Mouse (Mus musculus) megakaryocyte, adult 5-6 weeks (primary cell): ENCODE data around the gene Mlst8. TPM values are rescaled to one million over a fixed set of nuclear protein-coding genes. Genes with fewer than 3 reads are reported as not detected.

Experiments
- ATAC-seq: 2 replicates; pipeline ENCODE4 v1.8.0; 2016; ENCODE audit warnings: mild to moderate bottlenecking, inconsistent platforms; ENCODE audit not compliant: poor library complexity, severe bottlenecking
- total RNA-seq, 2 experiments: library from RNA; stranded (forward) in 1 of 2; stranded (reverse) in 1 of 2; fragments of 153-499, 151-499 nt in 1 of 2; fragments of 221-1000, 200-1000 nt in 1 of 2; gene quantifications; 2 replicates each; pipeline versions ENCODE4 v1.2.3 to v1.2.4; 2015 to 2017

The Mlst8 gene
- total RNA-seq (2015) (12.5 and 14.6 TPM in 2 replicates), total RNA-seq (2017) (42.3 and 43.2 TPM in 2 replicates)

GRCm38 (mm10) chr17:24478663-24479380 is at the start of gene Mlst8:
Gene Mlst8 (minus strand): TSS chr17:24479078.
- peak; percentile 91 for ATAC-seq

GRCm38 (mm10) chr17:24528560-24528918 is 49.7 kb upstream of the Mlst8 start:
- no peak for ATAC-seq

GRCm38 (mm10) chr17:24527723-24528559 is 49.1 kb upstream of the Mlst8 start, which contains the start of gene Traf7:
Gene Traf7 (minus strand): TSS chr17:24527938.
- ATAC-seq = peak; percentile 89

- no peak for ATAC-seq
Observed at GRCm38 (mm10) chr17:24527315-24527714, 48.4 kb upstream of the Mlst8 start.

GRCm38 (mm10) chr17:24524734-24525133 is 45.9 kb upstream of the Mlst8 start:
- ATAC-seq = no peak

- ATAC-seq = no peak
Observed at GRCm38 (mm10) chr17:24520450-24520849, 41.6 kb upstream of the Mlst8 start.

- no peak for ATAC-seq
Observed at GRCm38 (mm10) chr17:24514270-24515257, 35.7 kb upstream of the Mlst8 start.

GRCm38 (mm10) chr17:24513609-24514008 is 34.7 kb upstream of the Mlst8 start:
- ATAC-seq = peak; percentile 45; the same call in 1 of the 2 replicates

- no peak for ATAC-seq
Observed at GRCm38 (mm10) chr17:24507806-24508460, 29.1 kb upstream of the Mlst8 start.

GRCm38 (mm10) chr17:24507129-24507664 is 28.3 kb upstream of the Mlst8 start:
- no peak for ATAC-seq

GRCm38 (mm10) chr17:24506332-24507070 is 27.6 kb upstream of the Mlst8 start:
- ATAC-seq = no peak

- ATAC-seq = no peak
Observed at GRCm38 (mm10) chr17:24505286-24505955, 26.5 kb upstream of the Mlst8 start.

- ATAC-seq = no peak
Observed at GRCm38 (mm10) chr17:24504085-24504484, 25.2 kb upstream of the Mlst8 start.

- no peak for ATAC-seq
Observed at GRCm38 (mm10) chr17:24502208-24502607, 23.3 kb upstream of the Mlst8 start.

GRCm38 (mm10) chr17:24496026-24496425 is 17.1 kb upstream of the Mlst8 start:
- ATAC-seq = no peak

GRCm38 (mm10) chr17:24495443-24495842 is 16.6 kb upstream of the Mlst8 start:
- ATAC-seq = no peak

GRCm38 (mm10) chr17:24494627-24495335 is 15.9 kb upstream of the Mlst8 start:
- no peak; the same call in 1 of the 2 replicates for ATAC-seq

- ATAC-seq = no peak
Observed at GRCm38 (mm10) chr17:24490399-24490798, 11.5 kb upstream of the Mlst8 start.
